Mouse (Mus musculus) cerebellum, postnatal 36 days (tissue): ENCODE measurements around the gene Clec11a.
"Not testable (repeated sequence)": the region's sequence is repeated elsewhere in the genome, so short reads cannot be mapped to it uniquely, and the experiment has no call there.

Experiments
- DNase-seq, 2 experiments: peaks; one replicate each; pipeline ENCODE4 v3.0.0; 2021 to 2022; ENCODE audit warnings: mixed read lengths in 2 of 2

Clec11a gene

GRCm38 (mm10) chr7:44322290-44322689, 15.6 kb upstream of the Clec11a start:
- DNase-seq, result no peak

GRCm38 (mm10) chr7:44320886-44321285, 14.2 kb upstream of the Clec11a start:
- peak; percentile 75 to 77 for DNase-seq

- peak; percentile 49 to 56 for DNase-seq
Measured at GRCm38 (mm10) chr7:44317913-44318312, 11.2 kb upstream of the Clec11a start.

- no peak for DNase-seq
Measured at GRCm38 (mm10) chr7:44312484-44312883, 5.8 kb upstream of the Clec11a start.

- DNase-seq, result no peak
Measured at GRCm38 (mm10) chr7:44311713-44312304, 5.1 kb upstream of the Clec11a start.

- DNase-seq, result peak in 1 of 2 experiments; percentile 37
Measured at GRCm38 (mm10) chr7:44310878-44311712, 4.4 kb upstream of the Clec11a start.

- no peak for DNase-seq
Measured at GRCm38 (mm10) chr7:44310285-44310877, 3.7 kb upstream of the Clec11a start.

- DNase-seq, result no peak
Measured at GRCm38 (mm10) chr7:44309475-44310284, 3.0 kb upstream of the Clec11a start, which contains the start of gene Shank1. TSS of gene Shank1 (plus strand) at chr7:44310253.

GRCm38 (mm10) chr7:44307261-44308020, 739 bp upstream of the Clec11a start:
- no peak for DNase-seq

GRCm38 (mm10) chr7:44305686-44306085, 1.0 kb downstream of the Clec11a start:
- peak; percentile 38 to 43 for DNase-seq

- peak; percentile 98 for DNase-seq
Measured at GRCm38 (mm10) chr7:44304775-44305641, 1.7 kb downstream of the Clec11a start.

- no peak for DNase-seq
Measured at GRCm38 (mm10) chr7:44304463-44304774, 2.3 kb downstream of the Clec11a start.

- DNase-seq, result no peak
Measured at GRCm38 (mm10) chr7:44303346-44304340, 3.1 kb downstream of the Clec11a start.

- DNase-seq, result not testable (repeated sequence)
Measured at GRCm38 (mm10) chr7:44297501-44297900, 9.2 kb downstream of the Clec11a start.

- DNase-seq, result no peak
Measured at GRCm38 (mm10) chr7:44291418-44291817, 15.3 kb downstream of the Clec11a start.

GRCm38 (mm10) chr7:44290986-44291385, 15.7 kb downstream of the Clec11a start:
- no peak for DNase-seq

GRCm38 (mm10) chr7:44287760-44288159, 18.9 kb downstream of the Clec11a start:
- no peak for DNase-seq

- DNase-seq, result no peak
Measured at GRCm38 (mm10) chr7:44281586-44281985, 25.1 kb downstream of the Clec11a start.

GRCm38 (mm10) chr7:44280959-44281358, 25.7 kb downstream of the Clec11a start:
- DNase-seq, result no peak

- DNase-seq, result peak; percentile 76 to 79
Measured at GRCm38 (mm10) chr7:44277250-44277622, 29.5 kb downstream of the Clec11a start.
